Mouse (Mus musculus): ENCODE measurements at regions not wholly inside any gene's neighbourhood (a gene's known extent, or its start where the extent isn't known, plus 50 kb on each side); places are given as distances from the start of the nearest gene placed in this dataset.

DNA sequence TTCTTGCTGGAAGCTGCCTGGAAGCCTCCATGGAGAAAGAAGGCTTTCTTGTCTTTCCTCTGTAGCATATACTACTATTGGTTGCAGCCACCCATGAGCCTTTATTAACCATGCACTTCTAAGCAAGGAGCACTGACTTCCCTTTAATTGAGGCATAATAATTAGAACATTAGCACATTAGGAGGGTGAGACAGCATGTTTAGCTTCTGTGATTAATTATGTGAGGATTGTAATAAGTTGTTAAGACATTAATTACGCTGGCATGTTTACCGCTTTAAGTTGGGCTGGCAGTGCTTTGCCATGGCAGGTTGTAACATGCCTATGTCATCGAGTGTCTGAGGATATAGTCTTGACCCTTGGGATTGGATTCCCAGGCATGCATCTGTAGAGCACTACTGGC, 391.7 kb downstream of the Brinp2 start:
- TF ChIP-seq CTCF (IDR thresholded peaks at IDR 0.05; ENCODE audit: low read depth, low read length) (no peak), POLR2A (IDR thresholded peaks at IDR 0.05; ENCODE audit: extremely low read depth, insufficient read depth, low read length) (no peak)

All from liver, adult 2 months (tissue).